Mouse (Mus musculus) kidney, postnatal 0 days (tissue): ENCODE measurements at regions not wholly inside any gene's neighbourhood (a gene's known extent, or its start where the extent isn't known, plus 50 kb on each side); places are given as distances from the start of the nearest gene placed in this dataset.
A peak's percentile ranks its signal among the peaks of the same experiment; 100 is the strongest.

Experiments
- ATAC-seq: fragments of 200-750 bp; cut with Nextera tagmentation; replicated peaks from 2 replicates; pipeline ENCODE4 v1.8.0; 2017; ENCODE audit warnings: low read depth, moderate number of reproducible peaks, moderate TSS enrichment, moderate library complexity; ENCODE audit not compliant: low FRiP score
- DNase-seq: peaks from one replicate; pipeline ENCODE4 v3.0.0-alpha.2; 2016; ENCODE audit warnings: low spot score
- H3K27ac ChIP-seq: fragments of 300-500 bp; sonication (generic); 2 replicates; pipeline ENCODE4 v1.5.1; 2014; ENCODE audit warnings: mild to moderate bottlenecking
- H3K27me3 ChIP-seq: fragments of 300-500 bp; sonication (generic); 2 replicates; pipeline ENCODE4 v1.6.1; 2014; ENCODE audit warnings: low read length, mixed read lengths; ENCODE audit not compliant: insufficient read depth
- H3K36me3 ChIP-seq: fragments of 300-500 bp; sonication (generic); 2 replicates; pipeline ENCODE4 v1.6.1; 2014; ENCODE audit warnings: low read length, mixed read lengths; ENCODE audit not compliant: insufficient read depth
- H3K4me1 ChIP-seq: fragments of 300-500 bp; sonication (generic); replicated peaks from 2 replicates; pipeline ENCODE4 v1.6.1; 2014; ENCODE audit warnings: antibody characterized with exemption, low read length, mixed read lengths; ENCODE audit not compliant: insufficient read depth
- H3K4me2 ChIP-seq: fragments of 300-500 bp; sonication (generic); 2 replicates; pipeline ENCODE4 v1.6.1; 2014; ENCODE audit warnings: mild to moderate bottlenecking, low read length, moderate library complexity, mixed read lengths
- H3K4me3 ChIP-seq: fragments of 300-500 bp; sonication (generic); replicated peaks from 2 replicates; pipeline ENCODE4 v1.5.1; 2014; ENCODE audit warnings: low read depth, low read length
- H3K9ac ChIP-seq: fragments of 300-500 bp; sonication (generic); 2 replicates; pipeline ENCODE4 v1.6.1; 2014; ENCODE audit warnings: low read depth, low read length
- H3K9me3 ChIP-seq: fragments of 300-500 bp; sonication (generic); replicated peaks from 2 replicates; pipeline ENCODE4 v1.6.1; 2016; ENCODE audit warnings: low read length, inconsistent platforms, mixed read lengths
- CTCF ChIP-seq: IDR thresholded peaks from 2 replicates; pipeline ENCODE4 v1.5.1; 2016; ENCODE audit warnings: antibody characterized with exemption, low read depth, mild to moderate bottlenecking, moderate library complexity
- WGBS: fragments of 180-500 bp; shearing (Covaris S2); extraction: QIAGEN DNeasy Blood & Tissue Kit; methylation state at CpG from one replicate; pipeline ENCODE4 v1.1.7; 2014; 5-methylcytosine and 5-hydroxymethylcytosine counted together

GRCm38 (mm10) chr3:16369629-16370028 lies 363.4 kb upstream of the Gm5150 start:
- H3K9ac ChIP-seq: no peak overlapping the region
- TF ChIP-seq CTCF: no peak
- no peaks in the 10 kb centered on the region for H3K4me1 ChIP-seq
- no peak overlapping the region for H3K27ac ChIP-seq
- no CpG with 5 or more reads among the region's 1 CpGs for WGBS
- H3K27me3 ChIP-seq: no peaks in the 10 kb centered on the region
- no peak for ATAC-seq
- H3K9me3 ChIP-seq: no peaks in the 10 kb centered on the region
- no peaks in the 10 kb centered on the region for H3K36me3 ChIP-seq
- H3K4me2 ChIP-seq: no peak overlapping the region
- no peak for DNase-seq
- no peak overlapping the region for H3K4me3 ChIP-seq

DNA sequence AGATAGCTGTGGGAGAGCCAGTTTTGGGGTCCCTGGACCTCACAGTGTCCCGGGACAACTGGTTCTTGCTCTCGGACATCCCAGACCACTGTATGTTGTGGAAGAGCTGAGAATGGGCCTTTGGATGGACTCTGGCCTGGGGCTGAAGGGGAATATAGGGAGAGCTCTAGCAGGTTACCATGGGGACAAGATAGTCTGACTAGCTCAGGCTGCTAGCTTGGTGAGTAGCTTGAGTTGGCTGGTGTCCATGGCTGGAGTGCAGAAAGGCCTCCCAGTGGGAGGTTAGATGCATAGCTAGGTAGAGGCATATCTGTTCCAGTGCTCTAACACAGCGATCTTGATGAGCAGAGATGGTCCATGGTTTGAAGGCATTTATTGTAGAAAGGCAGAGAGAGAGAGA lies 356.9 kb upstream of the Gm5150 start:
- no peak for TF ChIP-seq CTCF

DNA sequence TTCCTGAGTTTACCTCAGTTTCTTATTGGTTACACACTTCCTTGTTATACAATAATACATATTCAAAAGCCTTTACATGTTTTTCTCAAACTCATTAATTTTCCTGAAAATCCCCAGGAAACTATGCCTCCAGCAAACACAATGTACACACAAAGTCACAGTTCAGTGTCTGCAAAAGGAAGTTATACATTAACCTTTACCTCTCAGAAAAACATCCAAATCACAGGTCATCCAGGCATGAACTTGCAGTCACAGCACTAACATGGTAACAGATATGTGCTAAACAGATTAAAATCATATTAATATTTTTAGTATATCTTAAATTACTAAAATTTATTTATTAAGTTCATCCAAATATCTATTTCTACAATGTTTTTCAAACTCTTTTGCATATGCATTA lies 352.8 kb upstream of the Gm5150 start:
- Histone ChIP-seq H3K9ac (no peak overlapping the region), H3K9me3 (no peaks in the 10 kb centered on the region), H3K36me3 (no peaks in the 10 kb centered on the region), H3K27me3 (no peaks in the 10 kb centered on the region), H3K27ac (no peak overlapping the region), H3K4me3 (no peak overlapping the region), H3K4me2 (no peak overlapping the region), H3K4me1 (no peaks in the 10 kb centered on the region)
- DNase-seq: no peak
- TF ChIP-seq CTCF: no peak
- ATAC-seq: no peak

More for the DNA sequence above, 356.9 kb upstream of the Gm5150 start:
- 82% methylated on average over 3 of the region's 3 CpGs for WGBS
- no peak for DNase-seq
- H3K4me2 ChIP-seq: no peak overlapping the region
- no peak overlapping the region for H3K9ac ChIP-seq
- H3K27ac ChIP-seq: no peak overlapping the region
- H3K9me3 ChIP-seq: no peaks in the 10 kb centered on the region
- H3K36me3 ChIP-seq: no peaks in the 10 kb centered on the region
- ATAC-seq: 0 out of 2 replicates have a peak, but pooled peaks have one; percentile 40
- H3K27me3 ChIP-seq: no peaks in the 10 kb centered on the region
- no peak overlapping the region for H3K4me3 ChIP-seq
- H3K4me1 ChIP-seq: no peaks in the 10 kb centered on the region

DNA sequence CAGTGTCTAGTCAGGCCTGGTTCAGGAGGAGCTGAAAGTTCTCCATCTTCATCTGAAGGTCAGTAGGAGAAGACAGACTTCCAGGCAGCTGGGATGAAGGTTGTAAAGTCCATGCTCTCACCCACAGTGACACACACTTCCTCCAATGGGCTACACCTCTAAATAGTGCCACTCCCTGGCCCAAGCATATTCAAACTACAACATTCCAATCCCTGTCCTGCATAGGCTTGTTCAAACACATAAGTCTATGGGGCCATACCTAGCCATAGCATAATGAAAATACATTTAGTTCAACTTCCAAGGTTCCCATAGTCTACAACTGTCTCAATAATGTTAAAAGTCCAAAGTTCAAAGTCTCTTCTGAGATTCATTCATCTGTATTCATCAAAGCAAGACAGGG lies 324.5 kb upstream of the Gm5150 start:
- no peak overlapping the region for H3K4me3 ChIP-seq
- ATAC-seq (no peak), DNase-seq (no peak)
- H3K27me3 ChIP-seq: no peaks in the 10 kb centered on the region
- H3K4me1 ChIP-seq: no peaks in the 10 kb centered on the region
- H3K27ac ChIP-seq: no peak overlapping the region
- no peak overlapping the region for H3K4me2 ChIP-seq
- H3K9ac ChIP-seq: no peak overlapping the region
- no peaks in the 10 kb centered on the region for H3K9me3 ChIP-seq
- TF ChIP-seq CTCF: no peak
- H3K36me3 ChIP-seq: no peaks in the 10 kb centered on the region

DNA sequence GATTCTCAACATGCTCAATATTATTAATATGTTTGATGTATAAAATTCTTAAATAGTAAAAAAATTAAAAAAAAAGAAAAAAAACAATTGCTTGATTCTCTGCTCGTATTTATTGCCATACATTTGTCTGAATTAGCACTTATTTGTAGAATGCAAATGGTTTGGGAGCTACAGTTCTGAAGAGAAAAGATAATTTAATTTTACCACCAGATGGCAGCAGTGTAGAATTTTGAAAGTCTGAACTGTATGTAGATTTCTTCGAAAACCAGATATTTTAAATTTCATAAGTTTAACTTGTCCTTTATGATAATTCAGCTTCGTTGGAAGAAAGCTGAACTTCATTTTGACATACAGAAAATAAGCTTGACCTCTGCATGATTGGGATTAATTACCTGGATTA lies 304.6 kb upstream of the Gm5150 start:
- H3K4me3 ChIP-seq: no peak overlapping the region
- peak; percentile 60 for TF ChIP-seq CTCF
- no peak overlapping the region for H3K9ac ChIP-seq
- H3K27me3 ChIP-seq: no peaks in the 10 kb centered on the region
- no peak overlapping the region for H3K4me2 ChIP-seq
- peak; percentile 21 for DNase-seq
- H3K27ac ChIP-seq: no peak overlapping the region
- no peaks in the 10 kb centered on the region for H3K4me1 ChIP-seq
- no peaks in the 10 kb centered on the region for H3K9me3 ChIP-seq
- no peaks in the 10 kb centered on the region for H3K36me3 ChIP-seq
- 32% methylated on average over 3 of the region's 3 CpGs for WGBS
- ATAC-seq: no peak

- H3K27ac ChIP-seq: no peak overlapping the region
- no peak overlapping the region for H3K4me3 ChIP-seq
- H3K4me1 ChIP-seq: no peaks in the 10 kb centered on the region
- ATAC-seq (no peak), DNase-seq (no peak)
- H3K9ac ChIP-seq: no peak overlapping the region
- no peaks in the 10 kb centered on the region for H3K36me3 ChIP-seq
- H3K4me2 ChIP-seq: no peak overlapping the region
- no peaks in the 10 kb centered on the region for H3K9me3 ChIP-seq
- no peak for TF ChIP-seq CTCF
- 97% methylated on average over 1 of the region's 1 CpGs for WGBS
- H3K27me3 ChIP-seq: no peaks in the 10 kb centered on the region
Measured at GRCm38 (mm10) chr3:16277407-16277806, 271.2 kb upstream of the Gm5150 start.
